Mouse (Mus musculus): Measurements from ENCODE around the gene Hsd11b2. TPM values are rescaled to one million over a fixed set of nuclear protein-coding genes. Genes with fewer than 3 reads are reported as not detected.

Gene Hsd11b2
- 0.20 TPM in 1 of 2 replicates, not detected in the other for total RNA-seq (2014; fragmentation: Nextera tagmentation)
- total RNA-seq (2017) = 0.19 TPM in 1 of 2 replicates, not detected in the other

DNA sequence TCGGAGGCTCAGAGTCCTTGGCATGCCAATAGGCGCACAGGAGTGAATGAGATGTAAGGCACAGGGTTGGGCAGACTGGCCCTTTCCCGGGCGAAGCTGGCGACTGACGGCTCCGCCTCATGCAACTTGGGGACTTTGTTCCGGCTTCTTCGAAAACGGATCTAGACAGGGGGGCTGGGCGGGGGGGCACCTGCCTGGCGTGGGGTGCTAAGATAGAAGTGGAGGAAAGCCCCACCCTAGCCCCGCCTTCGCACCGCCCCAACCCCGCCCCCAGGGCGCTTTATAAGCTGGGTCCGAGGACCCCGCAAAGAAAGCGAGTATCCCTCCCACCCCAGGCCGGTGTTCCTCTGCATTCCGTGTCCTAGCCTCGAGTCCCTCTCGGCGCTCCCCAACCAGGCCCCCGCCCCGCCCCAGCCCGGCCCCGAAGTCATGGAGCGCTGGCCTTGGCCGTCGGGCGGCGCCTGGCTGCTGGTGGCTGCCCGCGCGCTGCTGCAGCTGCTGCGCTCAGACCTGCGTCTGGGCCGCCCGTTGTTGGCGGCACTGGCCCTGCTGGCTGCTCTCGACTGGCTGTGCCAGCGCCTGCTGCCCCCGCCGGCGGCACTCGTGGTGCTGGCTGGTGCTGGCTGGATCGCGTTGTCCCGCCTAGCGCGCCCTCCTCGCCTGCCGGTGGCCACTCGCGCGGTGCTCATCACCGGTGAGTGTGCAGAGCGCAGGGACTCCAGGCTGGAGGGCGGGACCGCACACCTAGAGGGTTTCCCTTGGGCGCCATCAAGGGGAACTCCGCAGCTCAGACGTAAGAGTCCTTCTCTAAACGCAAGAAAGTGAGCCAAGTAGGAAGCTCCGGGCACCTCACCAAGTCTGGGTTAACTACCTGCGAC lies at the start of gene Hsd11b2:
TSS of gene Hsd11b2 (plus strand) at position 320 of the 878 bp plus-strand sequence.
- peak; percentile 32 for ATAC-seq (replicated peaks; ENCODE audit: low FRiP score, low TSS enrichment, poor library complexity, severe bottlenecking)

DNA sequence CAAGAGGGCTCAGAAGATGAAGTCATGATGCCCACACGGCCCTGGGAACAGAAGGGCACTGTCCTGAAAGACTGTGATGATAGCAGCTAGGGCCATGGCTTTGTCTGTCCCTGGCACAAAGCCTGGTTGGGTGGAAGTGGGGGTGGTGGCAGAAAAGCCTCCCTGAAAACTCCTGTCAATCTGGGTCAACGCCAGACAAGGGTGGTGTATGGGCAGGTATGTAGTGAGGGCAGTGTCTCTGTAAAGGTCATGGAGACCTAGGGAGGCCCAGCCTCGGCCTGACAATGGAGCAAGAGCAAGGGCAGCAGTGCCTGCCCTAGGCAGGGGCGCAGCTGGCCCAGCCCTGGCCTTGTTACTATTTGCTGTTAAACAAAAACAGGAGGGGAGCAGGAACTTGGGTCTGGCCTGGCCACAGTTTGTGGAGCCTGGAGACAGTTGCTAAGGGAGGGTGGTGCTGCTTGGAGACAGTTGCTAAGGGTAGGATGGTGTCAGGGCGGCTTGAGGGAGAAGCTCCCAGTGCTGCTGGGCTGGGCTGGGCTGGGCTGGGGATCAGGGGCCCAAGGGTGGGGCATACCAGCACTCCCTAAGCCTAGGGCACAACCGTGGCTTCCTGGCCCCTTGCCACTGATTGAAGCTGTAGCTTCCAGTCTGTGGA lies 49.4 kb upstream of the Hsd11b2 start:
- ATAC-seq (replicated peaks; ENCODE audit: low FRiP score, low TSS enrichment, poor library complexity, severe bottlenecking) = peak; percentile 32

DNA sequence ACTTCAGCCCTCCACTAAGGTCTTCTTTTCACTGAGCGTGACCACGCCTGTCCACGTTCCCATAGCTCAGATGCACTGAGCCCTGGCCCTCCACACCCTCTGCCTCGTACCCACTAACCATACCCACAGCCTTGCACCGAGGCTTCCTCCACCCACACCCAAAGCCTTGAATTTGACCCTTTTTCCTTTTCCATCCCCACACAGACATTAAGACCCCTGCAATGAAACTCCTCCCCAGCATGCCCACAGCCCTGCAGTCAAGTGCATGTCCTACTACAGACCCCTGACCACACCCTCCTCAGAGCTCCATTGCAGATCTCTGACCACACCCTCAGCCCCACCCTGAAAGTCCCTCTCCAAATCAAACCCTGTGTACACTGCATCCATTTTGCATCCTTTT lies 48.7 kb upstream of the Hsd11b2 start:
- ATAC-seq (replicated peaks; ENCODE audit: low FRiP score, low TSS enrichment, poor library complexity, severe bottlenecking) = no peak

DNA sequence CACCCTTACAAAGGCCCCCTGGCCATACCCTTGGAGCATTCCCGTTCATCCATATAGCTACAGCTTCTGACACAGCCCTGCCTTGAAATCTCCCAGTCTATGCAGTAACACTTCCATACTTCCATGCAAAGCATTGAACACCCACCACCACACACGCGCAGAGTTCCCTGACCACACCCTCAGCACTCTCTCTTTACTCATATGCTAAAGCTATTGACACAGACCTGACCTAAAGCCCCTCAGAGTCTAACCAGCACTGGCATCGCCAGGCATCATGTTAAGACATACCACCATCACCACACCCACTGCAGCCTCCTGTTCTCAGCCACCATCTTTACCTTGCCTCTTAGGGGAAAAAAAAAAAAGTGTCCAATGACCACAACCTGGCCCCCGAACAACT lies 48.3 kb upstream of the Hsd11b2 start:
- ATAC-seq (replicated peaks; ENCODE audit: low FRiP score, low TSS enrichment, poor library complexity, severe bottlenecking) = no peak

DNA sequence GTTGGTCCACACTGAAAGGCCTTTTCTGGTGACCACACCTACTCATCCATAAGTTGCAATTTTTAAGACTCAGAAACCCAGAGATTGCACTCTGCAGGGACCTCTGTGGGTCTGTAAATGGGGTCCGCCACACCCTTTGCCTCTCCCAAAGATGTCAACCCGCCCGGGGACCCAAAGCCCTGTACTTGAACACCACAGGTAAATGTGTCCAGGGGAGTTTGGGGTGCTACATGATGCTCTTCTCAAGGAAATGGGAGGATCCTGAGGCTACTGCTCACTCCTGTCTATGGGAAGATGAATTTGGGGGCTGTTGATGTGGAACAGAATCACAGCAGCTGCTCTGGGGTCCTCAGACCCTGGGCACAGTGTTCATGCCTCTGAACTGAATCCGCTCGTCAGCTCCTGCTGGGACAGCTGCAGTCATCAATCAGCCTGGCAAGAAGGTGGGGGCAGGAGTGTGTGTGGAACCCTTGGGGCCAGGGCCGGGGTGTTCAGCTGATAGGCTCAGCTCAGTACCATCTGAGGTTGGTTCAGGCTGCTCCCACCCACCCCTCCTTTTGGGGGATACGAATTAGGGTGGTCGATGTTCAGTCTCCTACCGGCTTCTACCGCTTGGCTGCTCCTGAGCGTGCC lies 47.8 kb upstream of the Hsd11b2 start:
- peak; percentile 27 for ATAC-seq (replicated peaks; ENCODE audit: low FRiP score, low TSS enrichment, poor library complexity, severe bottlenecking)

DNA sequence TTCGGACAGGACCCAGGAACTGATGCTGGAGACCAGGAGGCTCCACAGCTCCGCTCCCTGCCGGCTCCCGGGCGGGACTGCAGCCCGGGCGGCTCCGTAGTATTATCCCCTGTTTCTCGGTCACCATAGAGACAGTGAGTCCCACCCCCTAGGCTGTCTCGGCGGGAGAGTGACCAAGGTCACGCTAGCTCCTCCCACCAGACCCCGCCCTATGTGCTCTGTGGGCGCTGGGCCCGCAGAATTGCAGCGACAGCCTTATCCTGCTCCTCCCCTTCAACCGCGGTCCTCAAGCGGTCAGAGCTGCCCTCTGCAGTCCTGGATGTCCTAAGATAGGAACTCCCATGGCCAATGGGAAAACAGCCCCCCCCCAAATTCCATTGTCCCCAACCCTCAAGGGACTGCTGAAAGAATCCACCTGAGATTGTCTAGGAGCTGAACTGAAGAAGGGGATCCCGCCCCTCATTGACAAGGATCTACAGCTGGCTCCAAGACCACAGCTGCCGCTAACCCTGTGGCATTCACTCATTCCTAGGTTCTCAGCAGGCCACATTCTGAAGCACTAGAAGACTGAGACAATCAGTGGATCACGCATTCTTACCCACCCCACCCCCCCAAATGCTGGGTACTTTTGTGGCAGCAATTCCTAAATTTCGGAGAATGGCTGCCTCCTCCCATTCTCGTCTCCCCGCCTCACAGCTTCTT lies 47.1 kb upstream of the Hsd11b2 start, which contains the start of gene Tppp3:
TSS of gene Tppp3 (minus strand) at position 213 of the 702 bp plus-strand sequence.
- peak; percentile 85 for ATAC-seq (replicated peaks; ENCODE audit: low FRiP score, low TSS enrichment, poor library complexity, severe bottlenecking)

DNA sequence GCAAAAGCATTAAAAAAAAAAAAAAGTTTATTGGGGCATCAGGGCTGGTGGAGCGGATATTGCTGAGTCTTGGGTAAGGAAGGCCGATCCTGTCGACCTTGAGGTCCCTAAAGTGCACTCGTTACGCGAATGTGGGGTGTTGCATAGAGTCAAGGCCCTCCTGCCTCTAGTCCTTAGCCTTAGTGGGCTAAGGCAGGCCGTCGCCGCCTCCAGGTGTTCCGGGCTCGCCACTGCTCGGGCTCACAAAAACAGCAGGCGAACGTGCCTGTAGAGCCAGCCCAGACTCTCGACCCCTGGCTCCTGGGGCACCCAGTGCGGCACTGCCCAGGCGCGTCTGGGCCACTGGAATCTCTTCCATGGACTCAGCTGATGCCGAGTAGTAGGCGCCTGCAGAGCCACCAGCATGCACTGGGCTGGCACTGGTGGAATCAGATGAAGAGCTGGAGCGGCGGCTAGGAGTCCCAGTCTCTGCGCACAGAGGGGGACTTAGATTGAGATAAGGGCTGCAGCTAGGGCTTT lies 46.1 kb upstream of the Hsd11b2 start:
- no peak for ATAC-seq (replicated peaks; ENCODE audit: low FRiP score, low TSS enrichment, poor library complexity, severe bottlenecking)

DNA sequence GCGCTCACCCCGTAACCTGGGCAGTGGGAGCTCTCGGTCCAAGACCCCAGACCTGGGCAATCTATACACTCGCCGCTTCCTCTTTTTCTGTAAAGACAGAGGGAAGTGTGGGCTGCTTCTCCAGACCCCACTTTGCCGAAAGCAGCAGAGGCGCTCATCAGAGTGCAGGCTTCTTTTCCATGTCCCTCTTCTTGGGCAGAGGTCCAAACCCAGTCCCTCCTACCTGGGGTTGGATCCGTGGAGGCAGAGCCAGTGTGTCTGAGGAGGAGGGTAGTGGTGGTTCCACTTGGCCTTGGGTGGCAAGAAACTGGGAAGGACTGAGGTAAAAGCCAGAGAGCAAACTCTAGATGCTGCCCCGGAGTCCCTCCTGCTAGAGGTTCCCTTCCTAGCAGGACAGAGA lies 45.6 kb upstream of the Hsd11b2 start:
- ATAC-seq (replicated peaks; ENCODE audit: low FRiP score, low TSS enrichment, poor library complexity, severe bottlenecking) = no peak

DNA sequence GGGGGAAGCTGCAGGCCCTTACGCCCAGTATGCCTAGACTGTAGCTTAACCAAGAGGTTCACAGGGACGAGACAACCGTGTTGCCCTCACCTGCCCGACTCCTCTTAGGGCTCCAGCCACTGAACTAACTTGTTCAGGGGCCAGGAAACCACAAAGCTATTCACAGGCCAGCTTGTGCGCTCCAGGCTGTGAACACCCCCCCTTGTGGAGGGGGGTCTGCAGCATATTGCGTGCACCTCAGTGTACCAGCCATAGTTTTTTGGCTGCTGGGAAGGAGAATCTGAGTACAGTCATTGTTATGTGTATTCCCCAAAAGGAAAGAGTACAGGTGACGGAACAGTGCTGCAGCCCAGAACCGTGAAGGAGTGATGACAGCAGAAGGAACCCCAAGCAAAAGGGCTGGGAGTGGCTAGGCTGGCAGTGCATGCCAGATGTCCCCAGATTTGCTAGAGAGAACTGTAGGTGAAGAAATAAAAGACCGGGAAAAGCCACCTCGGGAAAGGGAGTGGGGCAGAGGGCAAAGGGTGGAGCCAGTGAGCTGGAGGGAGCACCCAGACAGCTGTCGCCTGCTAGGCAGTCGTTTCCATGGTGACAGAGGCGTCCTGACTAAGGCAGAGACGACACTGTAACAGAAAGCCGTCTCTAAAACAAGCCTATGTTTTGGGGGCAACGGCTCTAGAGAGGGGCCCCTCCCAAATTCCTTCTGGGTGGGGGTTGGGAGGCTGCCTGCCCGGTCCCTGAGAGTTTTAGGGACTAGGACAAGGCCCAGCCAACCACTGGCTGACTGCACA lies 44.5 kb upstream of the Hsd11b2 start:
- no peak for ATAC-seq (replicated peaks; ENCODE audit: low FRiP score, low TSS enrichment, poor library complexity, severe bottlenecking)

DNA sequence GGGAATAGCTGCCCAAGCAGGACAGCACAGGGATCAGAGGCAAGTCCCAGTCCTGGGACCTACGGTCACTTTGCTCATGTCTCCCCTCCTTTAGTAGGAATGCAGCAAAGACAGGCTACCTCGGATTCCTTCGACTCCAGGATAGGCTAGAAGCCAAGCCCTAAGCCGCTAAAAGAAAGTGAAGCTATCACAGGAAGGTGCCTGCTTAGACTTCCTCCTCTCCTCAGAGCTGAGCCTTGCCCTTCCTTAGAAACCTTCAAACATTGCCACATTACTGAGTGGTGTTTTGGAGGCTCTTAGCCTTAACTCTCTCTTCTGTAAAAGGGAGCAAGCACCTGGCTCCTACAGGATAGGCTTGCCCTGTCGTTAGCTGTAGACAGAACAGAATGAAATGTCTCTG lies 43.9 kb upstream of the Hsd11b2 start:
- ATAC-seq (replicated peaks; ENCODE audit: low FRiP score, low TSS enrichment, poor library complexity, severe bottlenecking) = no peak

DNA sequence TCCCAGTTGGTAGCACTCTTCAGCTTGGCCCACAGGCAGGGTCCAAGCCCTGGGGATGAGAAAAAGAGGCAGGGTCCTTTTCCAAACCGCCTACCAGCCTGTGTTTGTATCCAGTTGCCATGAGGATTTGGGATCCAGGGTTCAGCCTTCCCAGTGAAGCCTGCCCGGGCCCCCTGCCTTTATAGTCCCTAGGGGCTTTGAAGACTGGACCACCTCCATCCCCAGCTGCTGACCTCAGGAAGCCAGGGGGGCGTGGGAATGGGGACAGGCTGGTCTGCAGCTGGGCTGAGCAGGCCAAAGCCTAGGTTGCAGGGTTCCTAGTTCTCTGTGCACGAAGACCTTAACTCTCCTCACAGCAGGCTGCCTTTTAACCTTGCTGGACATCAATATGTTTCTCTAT lies 43.3 kb upstream of the Hsd11b2 start:
- no peak for ATAC-seq (replicated peaks; ENCODE audit: low FRiP score, low TSS enrichment, poor library complexity, severe bottlenecking)

DNA sequence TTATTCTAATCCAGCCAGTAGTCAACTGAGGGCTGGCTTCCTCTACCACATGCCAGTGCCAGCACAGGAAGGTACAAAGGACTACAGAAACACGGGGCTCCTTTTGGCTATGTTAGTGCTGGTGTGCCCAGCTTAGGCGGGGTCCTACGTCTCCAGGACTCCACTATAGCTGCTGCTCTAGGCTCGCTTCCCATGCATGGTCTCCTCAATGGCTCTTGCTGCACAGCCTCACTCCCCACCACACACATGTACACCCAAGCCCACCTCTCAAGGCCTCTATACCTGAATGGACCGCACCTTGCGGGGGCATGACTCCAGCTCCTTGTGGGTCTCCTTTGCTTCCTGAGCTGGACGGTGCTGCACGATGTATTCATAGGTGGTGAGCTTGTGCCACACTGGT lies 42.8 kb upstream of the Hsd11b2 start:
- ATAC-seq (replicated peaks; ENCODE audit: low FRiP score, low TSS enrichment, poor library complexity, severe bottlenecking) = no peak

DNA sequence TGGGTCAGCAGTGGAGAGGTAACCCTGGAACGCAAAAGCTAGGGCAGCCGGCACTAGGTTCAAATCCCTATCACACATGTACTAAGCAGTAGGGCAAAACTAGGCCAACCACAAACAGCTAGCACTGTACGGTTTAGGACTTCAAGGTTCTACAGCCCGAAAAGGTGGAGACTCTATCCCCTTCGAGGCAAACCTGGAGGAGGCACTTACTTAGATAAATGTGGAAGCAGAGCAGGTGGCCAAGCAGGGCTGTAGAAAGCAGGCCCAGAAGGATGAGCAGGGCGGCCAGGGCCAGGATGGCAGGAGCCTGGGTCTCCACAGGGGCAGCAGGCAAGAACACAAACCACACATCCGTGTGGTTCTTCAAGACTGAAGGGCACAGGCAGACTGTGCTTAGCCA lies 42.4 kb upstream of the Hsd11b2 start:
- no peak for ATAC-seq (replicated peaks; ENCODE audit: low FRiP score, low TSS enrichment, poor library complexity, severe bottlenecking)

DNA sequence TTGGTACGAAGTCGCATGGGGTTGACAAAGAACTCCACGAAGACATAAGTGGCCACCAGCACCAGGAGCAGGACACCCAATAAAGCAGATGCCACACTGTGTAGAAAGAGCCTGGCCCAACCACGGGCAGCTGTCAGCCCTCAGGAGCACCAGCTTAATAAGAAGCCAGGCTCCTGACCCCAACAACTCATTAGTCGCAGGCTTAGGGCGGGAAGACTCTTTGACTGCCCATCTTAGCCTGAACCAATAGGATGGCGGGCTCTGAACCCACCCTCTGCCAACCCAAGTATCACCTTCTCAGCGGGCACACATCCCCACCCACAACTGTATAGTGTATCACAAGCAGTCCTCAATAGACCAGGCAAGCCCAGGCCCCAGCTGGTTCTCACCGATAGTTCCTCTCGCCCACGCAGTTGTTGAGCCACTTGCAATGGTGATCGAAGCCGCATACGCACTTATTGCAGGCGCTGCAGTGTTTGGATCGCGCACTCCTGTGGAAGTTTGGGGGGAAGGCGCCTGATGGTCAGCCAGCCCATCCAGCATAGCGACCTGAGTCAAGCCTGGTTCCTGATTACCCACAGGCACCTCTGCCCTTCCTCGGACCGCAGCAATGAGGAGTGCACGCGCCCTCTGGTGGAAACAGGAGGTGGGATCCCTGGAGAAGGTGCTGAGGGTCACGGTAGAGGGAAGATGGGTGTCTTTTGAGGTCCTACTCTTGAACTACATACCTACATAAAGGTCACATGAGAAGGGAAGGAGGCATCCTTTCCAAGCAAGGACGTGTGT lies 41.7 kb upstream of the Hsd11b2 start:
- ATAC-seq (replicated peaks; ENCODE audit: low FRiP score, low TSS enrichment, poor library complexity, severe bottlenecking) = 0 out of 2 replicates have a peak, but pooled peaks have one; percentile 45

DNA sequence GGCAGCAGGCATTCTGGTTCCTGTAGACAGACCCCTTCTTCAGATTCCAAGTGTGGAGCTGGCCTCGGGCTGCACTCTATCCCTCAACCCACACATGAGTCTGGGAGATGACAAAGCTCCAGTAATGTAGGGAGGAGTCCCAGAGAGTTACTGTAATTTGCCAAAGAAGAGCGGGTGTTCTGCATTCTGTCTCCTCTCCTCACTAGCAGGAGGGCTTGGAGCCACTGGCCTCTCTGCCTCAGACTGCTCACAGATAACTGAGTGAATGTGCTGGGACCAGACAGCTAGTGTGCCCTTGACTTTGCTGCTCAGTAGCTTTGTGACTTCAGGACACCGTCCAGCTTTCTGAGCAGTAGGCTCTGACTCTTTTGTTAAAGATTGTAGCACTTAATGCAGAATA lies 40.8 kb upstream of the Hsd11b2 start:
- no peak for ATAC-seq (replicated peaks; ENCODE audit: low FRiP score, low TSS enrichment, poor library complexity, severe bottlenecking)

DNA sequence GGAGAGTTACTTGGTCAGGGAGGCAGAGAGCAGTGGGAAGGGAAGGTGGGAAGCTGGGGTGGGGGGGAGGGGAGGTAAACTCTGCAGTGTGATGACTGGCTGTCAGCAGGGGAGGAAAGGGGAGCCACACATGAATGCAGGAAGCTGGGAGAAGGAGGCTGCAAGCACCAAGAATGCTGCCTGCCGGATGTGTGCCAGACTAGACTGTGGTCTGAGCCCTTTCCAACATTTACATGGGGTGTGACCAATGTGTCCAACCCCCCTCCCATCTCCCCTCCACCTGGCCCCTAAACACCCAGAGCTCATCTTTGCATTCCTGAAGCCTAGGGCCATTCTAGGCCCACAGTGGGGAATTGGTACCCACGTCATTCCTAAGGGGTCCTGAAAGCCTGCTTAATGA lies 37.5 kb upstream of the Hsd11b2 start:
- no peak for ATAC-seq (replicated peaks; ENCODE audit: low FRiP score, low TSS enrichment, poor library complexity, severe bottlenecking)

DNA sequence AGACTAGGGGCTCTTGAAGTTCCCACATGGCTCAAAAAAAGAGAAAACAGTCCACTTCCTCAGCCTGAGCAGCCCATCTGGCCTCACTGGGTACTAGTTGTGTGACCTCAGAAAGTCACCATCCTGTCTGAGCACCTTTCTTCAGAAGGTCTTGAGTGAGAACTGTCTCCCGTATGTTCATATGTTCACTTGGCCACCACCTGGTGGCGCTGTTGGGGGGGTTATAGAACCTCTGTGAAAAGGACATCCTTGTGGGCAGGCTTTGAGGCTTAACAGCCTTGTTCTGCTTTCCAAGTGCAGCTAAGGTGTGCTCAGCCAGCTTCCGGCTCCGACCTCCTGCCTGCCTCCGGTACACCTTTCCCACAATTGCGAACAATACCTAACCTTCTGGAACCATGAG lies 37.1 kb upstream of the Hsd11b2 start:
- peak; percentile 64 for ATAC-seq (replicated peaks; ENCODE audit: low FRiP score, low TSS enrichment, poor library complexity, severe bottlenecking)

DNA sequence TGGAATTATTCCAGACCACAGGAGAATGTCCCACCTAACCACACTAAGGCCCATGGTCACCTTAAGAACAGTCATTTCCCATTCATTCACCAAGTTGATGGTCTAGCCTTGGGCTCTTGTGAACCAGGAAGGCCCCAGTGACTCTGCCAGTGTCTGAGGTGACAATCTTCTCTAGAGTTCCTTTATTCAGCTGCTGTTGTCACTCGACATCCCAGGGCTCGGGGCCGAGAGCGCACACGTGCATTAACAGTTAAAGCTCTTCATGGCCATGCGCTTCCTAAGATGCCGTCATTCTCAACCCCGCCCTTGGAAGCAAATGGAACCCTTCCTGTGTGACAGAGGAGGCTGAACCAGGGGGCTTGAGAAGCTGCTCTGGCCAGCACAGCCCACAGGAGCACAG lies 36.4 kb upstream of the Hsd11b2 start:
- no peak for ATAC-seq (replicated peaks; ENCODE audit: low FRiP score, low TSS enrichment, poor library complexity, severe bottlenecking)

All from megakaryocyte-erythroid progenitor cell, adult 5-6 weeks (primary cell).